Mouse (Mus musculus): ENCODE measurements around the gene Xxylt1.

- TF ChIP-seq POLR2A (IDR thresholded peaks at IDR 0.05; ENCODE audit: borderline replicate concordance, insufficient read depth, low read length) (no peak), CTCF (IDR thresholded peaks at IDR 0.05; ENCODE audit: borderline replicate concordance, insufficient read depth, low read depth, low read length) (no peak)
Observed at GRCm38 (mm10) chr16:30994296-30994695, 86.9 kb downstream of the Xxylt1 start.
